Mouse (Mus musculus) liver, embryonic 12.5 days (tissue): Measurements from ENCODE around the gene Rab22a. TPM values are rescaled to one million over a fixed set of nuclear protein-coding genes. Genes with fewer than 3 reads are reported as not detected.

ENCODE experiments used
- ATAC-seq: fragments of 200-750 bp; cut with Nextera tagmentation; 2 replicates; pipeline ENCODE4 v1.8.0; 2017; ENCODE audit warnings: moderate number of reproducible peaks, mild to moderate bottlenecking, moderate library complexity
- H3K27ac ChIP-seq: fragments of 300-500 bp; sonication (generic); 2 replicates; pipeline ENCODE4 v1.5.1; 2016; ENCODE audit warnings: mild to moderate bottlenecking
- H3K27me3 ChIP-seq: fragments of 300-500 bp; sonication (generic); replicated peaks from 2 replicates; pipeline ENCODE4 v1.6.1; 2016; ENCODE audit warnings: mild to moderate bottlenecking, moderate library complexity
- H3K36me3 ChIP-seq: fragments of 300-500 bp; sonication (generic); 2 replicates; pipeline ENCODE4 v1.6.1; 2016; ENCODE audit warnings: mild to moderate bottlenecking, moderate library complexity
- H3K4me1 ChIP-seq: fragments of 300-500 bp; sonication (generic); 2 replicates; pipeline ENCODE4 v1.6.1; 2016
- H3K4me2 ChIP-seq: fragments of 300-500 bp; sonication (generic); 2 replicates; pipeline ENCODE4 v1.6.1; 2016; ENCODE audit warnings: mild to moderate bottlenecking, moderate library complexity
- H3K4me3 ChIP-seq: fragments of 300-500 bp; sonication (generic); 2 replicates; pipeline ENCODE4 v1.5.1; 2016; ENCODE audit warnings: mild to moderate bottlenecking, moderate library complexity
- H3K9ac ChIP-seq: fragments of 300-500 bp; sonication (generic); 2 replicates; pipeline ENCODE4 v1.6.1; 2016; ENCODE audit warnings: mild to moderate bottlenecking, moderate library complexity
- H3K9me3 ChIP-seq: fragments of 300-500 bp; sonication (generic); replicated peaks from 2 replicates; pipeline ENCODE4 v1.6.1; 2016; ENCODE audit warnings: mild to moderate bottlenecking, moderate library complexity
- WGBS: fragments of 180-500 bp; shearing (Covaris S2); methylation state at CpG from one replicate; pipeline ENCODE4 v1.1.7; 2016; ENCODE audit not compliant: insufficient replicate concordance; 5-methylcytosine and 5-hydroxymethylcytosine counted together
- microRNA-seq: library from miRNA; unstranded; fragments of <30 nt; microRNA quantifications from one replicate; pipeline ENCODE4, GENCODE M21; 2017
- polyA plus RNA-seq: library from polyadenylated mRNA; unstranded; fragments of >200 nt; fragmentation: Nextera tagmentation; extraction: Ambion mirVana; gene quantifications from 2 replicates; pipeline ENCODE4 v1.2.1, GENCODE M21; 2016

The Rab22a gene
- polyA plus RNA-seq, 1 experiment from 2014 or later = 21.5 TPM

DNA sequence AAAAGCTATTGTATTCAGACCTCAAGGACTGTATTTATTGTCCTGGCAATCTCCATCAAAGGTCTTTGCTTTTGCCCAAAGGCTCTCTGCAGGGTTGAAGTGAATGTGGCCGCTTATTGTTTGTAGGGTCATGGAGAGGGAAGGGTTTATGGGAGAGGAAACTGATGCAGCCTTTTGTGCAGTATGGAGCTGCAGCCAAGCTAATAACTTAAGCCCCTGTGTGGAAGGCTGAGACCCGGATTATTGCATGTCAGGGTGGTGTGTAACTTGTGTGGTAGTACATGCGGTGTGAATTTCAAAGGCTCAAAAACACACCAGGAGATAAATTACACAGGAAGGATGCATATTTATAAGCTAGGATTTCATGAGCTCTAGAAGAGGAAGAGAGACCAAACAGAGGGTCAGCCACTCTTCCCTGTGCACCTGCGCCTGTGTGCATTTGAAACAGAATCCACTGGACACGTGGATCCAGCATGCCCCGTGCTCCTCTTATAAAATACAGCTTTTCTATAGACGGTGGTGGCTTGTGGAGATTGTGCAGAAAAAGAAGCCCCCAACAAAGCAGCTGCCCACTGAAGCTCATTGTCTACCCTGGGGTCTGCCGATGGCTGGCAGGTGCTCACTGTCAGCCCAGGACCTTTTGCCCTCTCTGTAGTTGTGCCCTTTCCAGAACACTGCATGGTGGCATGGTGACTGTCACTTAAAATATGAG lies 96.0 kb downstream of the Rab22a start:
- ATAC-seq = no peak
- Histone ChIP-seq H3K4me3 (no peak overlapping the region), H3K4me2 (no peak overlapping the region), H3K4me1 (0 out of 2 replicates have a peak, but pooled peaks cover 12% of the 10 kb centered on the region), H3K36me3 (no peaks in the 10 kb centered on the region), H3K27ac (no peak overlapping the region), H3K9ac (no peak overlapping the region), H3K9me3 (no peaks in the 10 kb centered on the region), H3K27me3 (no peaks in the 10 kb centered on the region)
- WGBS = 79% methylated on average over 8 of the region's 8 CpGs

Small RNAs within 50 kb of the gene (microRNA-seq; reads per million reads assigned to microRNA genes)
- not detected for gene Mir6340

Other genes with a start within 250 kb of the Rab22a start
- not detected in 2 replicates for gene 1700021F07Rik, start 137.2 kb upstream of the Rab22a start, polyA plus RNA-seq
- not detected in 2 replicates for gene Ankrd60, start 81.4 kb upstream of the Rab22a start, polyA plus RNA-seq
- not detected in 2 replicates for gene 1700010B08Rik, start 59.7 kb downstream of the Rab22a start, polyA plus RNA-seq
- 7.3 and 8.9 TPM in 2 replicates for gene Vapb, start 77.8 kb downstream of the Rab22a start, polyA plus RNA-seq